Mouse (Mus musculus) erythroblast, embryonic 14.5 days (primary cell): ENCODE results near the gene Slc7a15. TPM values are rescaled to one million over a fixed set of nuclear protein-coding genes. Genes with fewer than 3 reads are reported as not detected.

Experiments used
- H3K27me3 ChIP-seq: 2 replicates; pipeline ENCODE4 v1.6.1; 2012; ENCODE audit warnings: inconsistent platforms; ENCODE audit not compliant: control insufficient read depth
- H3K36me3 ChIP-seq: 2 replicates; pipeline ENCODE4 v1.6.1; 2012; ENCODE audit warnings: mild to moderate bottlenecking, inconsistent platforms; ENCODE audit not compliant: control insufficient read depth
- H3K4me1 ChIP-seq: 2 replicates; pipeline ENCODE4 v1.6.1; 2012; ENCODE audit warnings: inconsistent platforms; ENCODE audit not compliant: control insufficient read depth
- H3K4me3 ChIP-seq: replicated peaks from 2 replicates; pipeline ENCODE3; 2012; ENCODE audit warnings: moderate library complexity, mild to moderate bottlenecking, inconsistent platforms
- H3K9me3 ChIP-seq: 2 replicates; pipeline ENCODE4 v1.6.1; 2012; ENCODE audit warnings: low read length, inconsistent platforms, mixed read lengths; ENCODE audit not compliant: control insufficient read depth
- GATA1 ChIP-seq: IDR thresholded peaks from 2 replicates; pipeline ENCODE4 v1.6.1; 2012; ENCODE audit warnings: low read length, inconsistent platforms, mixed read lengths
- TAL1 ChIP-seq: IDR thresholded peaks from 3 replicates; pipeline ENCODE4 v1.6.1; 2012; ENCODE audit warnings: low read length, inconsistent platforms, mixed read lengths
- polyA plus RNA-seq: library from polyadenylated mRNA; stranded (reverse); fragments of >175 nt; gene quantifications from 2 replicates; pipeline ENCODE4 v1.2.3, GENCODE M21; 2012

Slc7a15 gene
- polyA plus RNA-seq, 1 experiment: not detected

DNA sequence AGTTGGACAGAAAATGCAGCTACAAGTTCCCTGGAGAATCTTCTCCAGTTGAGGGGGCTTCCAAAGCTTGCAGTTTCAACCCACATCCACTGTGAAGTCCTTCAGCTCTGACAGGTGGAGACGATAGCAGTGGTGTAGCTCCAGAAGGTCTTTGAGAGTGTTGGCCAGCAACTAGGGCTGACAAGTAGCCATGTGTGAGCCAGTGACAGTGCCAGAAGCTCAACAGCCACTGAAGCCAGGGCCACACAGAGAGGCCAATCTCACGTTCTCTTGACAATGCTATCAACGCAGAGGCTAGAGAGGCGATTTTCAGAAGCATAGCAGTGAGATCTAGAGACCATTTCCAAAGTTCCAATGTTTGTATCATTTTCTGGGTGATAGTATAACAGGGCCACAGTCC is 56.5 kb downstream of the Slc7a15 start:
- no peak overlapping the region for H3K4me3 ChIP-seq
- H3K4me1 ChIP-seq: no peaks in the 10 kb centered on the region
- H3K36me3 ChIP-seq: no peaks in the 10 kb centered on the region
- no peaks in the 10 kb centered on the region for H3K27me3 ChIP-seq
- H3K9me3 ChIP-seq: no peaks in the 10 kb centered on the region
- no peak for TF ChIP-seq TAL1
- TF ChIP-seq GATA1: no peak

DNA sequence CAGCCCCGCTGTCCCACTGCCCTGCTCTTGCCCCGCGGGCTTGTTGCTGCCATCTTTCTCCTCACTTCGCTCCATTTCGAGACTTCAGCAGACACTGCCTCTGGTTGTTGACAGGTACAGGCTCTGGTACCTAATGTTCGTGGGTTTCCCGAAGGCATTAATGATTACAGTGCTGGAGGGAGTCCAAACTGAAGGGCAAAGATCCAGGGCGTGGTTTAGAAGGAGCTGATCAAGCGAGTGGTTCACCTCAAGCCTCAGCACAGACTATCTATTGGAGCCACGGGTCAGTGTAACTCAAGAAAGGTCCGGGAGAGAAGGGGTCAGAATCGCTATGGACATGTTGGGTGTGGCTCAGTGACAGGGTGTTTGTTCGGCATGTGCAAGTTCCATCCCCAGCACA is 59.4 kb downstream of the Slc7a15 start:
- Histone ChIP-seq H3K27me3 (no peaks in the 10 kb centered on the region), H3K4me1 (no peaks in the 10 kb centered on the region), H3K36me3 (no peaks in the 10 kb centered on the region), H3K9me3 (no peaks in the 10 kb centered on the region), H3K4me3 (no peak overlapping the region)
- TF ChIP-seq TAL1 (no peak), GATA1 (no peak)

DNA sequence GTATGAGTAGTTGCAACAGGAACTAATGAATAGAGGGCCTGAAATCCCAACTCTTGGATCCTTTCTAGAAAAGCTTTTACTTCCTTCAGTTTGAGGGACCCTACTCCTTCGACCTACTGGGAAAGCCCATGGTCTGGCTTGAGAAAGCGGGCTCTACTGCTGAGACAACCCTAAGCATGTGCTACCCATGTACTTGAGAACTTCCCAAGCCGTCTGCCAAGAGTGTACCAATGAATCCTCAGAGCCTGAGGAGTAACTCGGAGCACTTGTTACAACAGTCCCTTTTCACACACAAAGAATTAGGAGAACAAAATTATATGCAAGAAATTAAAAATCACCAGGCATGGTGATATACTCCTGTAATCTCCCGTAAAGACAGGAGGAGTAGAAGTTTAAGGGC is 61.6 kb downstream of the Slc7a15 start:
- no peak overlapping the region for H3K4me3 ChIP-seq
- no peaks in the 10 kb centered on the region for H3K36me3 ChIP-seq
- no peaks in the 10 kb centered on the region for H3K4me1 ChIP-seq
- no peaks in the 10 kb centered on the region for H3K27me3 ChIP-seq
- no peaks in the 10 kb centered on the region for H3K9me3 ChIP-seq
- TF ChIP-seq GATA1 (no peak), TAL1 (no peak)

DNA sequence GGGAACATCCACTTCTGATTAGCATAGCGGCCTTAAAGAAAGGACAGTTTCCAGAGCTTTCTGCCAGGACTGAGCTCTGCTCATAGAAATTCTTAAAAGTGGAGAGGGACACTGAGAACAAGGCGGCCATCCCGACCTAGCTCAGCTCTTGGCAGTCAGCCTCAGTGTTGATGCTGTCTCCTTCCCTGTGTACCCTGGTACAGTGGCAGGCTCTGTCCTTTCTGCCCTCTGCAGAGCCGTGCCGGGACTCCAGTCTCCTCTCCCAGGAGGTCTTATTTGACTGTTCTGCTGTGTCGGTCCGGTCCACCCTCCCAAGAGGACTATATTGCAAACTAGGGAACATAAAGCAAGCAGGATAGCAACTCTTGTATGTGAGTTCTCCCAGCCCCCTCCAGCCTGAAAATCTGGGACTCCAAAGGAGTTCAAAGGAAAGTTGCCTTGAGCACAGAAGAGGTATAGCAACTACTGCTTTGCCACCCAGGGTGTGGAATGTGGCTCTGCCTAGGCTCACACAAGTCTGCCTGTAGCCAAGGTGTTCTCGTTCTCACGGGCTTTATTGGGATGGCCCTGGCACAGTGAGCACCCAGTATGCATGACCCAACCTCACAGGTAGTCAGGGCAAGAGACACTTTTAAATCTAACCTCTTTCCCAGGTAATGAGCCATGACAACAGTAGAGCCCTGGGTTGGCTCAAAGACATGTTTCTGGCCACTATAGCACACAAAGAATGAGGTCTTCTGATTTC is 62.5 kb downstream of the Slc7a15 start:
- no peak overlapping the region for H3K4me3 ChIP-seq
- no peak for TF ChIP-seq TAL1
- TF ChIP-seq GATA1: no peak
- H3K36me3 ChIP-seq: no peaks in the 10 kb centered on the region
- no peaks in the 10 kb centered on the region for H3K27me3 ChIP-seq
- H3K9me3 ChIP-seq: no peaks in the 10 kb centered on the region
- no peaks in the 10 kb centered on the region for H3K4me1 ChIP-seq

DNA sequence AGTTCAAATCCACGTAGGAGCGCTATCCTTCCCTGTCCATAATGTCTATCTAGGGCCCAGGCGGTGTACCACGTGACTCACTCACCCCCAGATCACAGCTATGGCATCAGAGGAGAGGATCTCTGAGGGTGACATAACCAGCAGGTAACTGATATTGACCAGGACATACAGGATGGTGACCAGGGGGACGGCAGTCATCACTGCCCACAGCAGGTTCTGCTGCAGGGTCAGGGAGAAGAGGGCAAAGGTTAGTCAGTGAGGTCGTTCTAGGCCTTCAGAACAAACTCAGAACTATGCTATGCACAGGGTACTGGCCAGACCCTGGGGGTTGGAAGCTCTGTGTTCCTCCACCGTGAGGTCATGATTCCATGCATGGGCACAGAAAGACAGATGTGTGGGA is 63.3 kb downstream of the Slc7a15 start:
- Histone ChIP-seq H3K36me3 (no peaks in the 10 kb centered on the region), H3K9me3 (no peaks in the 10 kb centered on the region), H3K27me3 (no peaks in the 10 kb centered on the region), H3K4me1 (no peaks in the 10 kb centered on the region), H3K4me3 (no peak overlapping the region)
- TF ChIP-seq GATA1: no peak
- TF ChIP-seq TAL1: no peak

DNA sequence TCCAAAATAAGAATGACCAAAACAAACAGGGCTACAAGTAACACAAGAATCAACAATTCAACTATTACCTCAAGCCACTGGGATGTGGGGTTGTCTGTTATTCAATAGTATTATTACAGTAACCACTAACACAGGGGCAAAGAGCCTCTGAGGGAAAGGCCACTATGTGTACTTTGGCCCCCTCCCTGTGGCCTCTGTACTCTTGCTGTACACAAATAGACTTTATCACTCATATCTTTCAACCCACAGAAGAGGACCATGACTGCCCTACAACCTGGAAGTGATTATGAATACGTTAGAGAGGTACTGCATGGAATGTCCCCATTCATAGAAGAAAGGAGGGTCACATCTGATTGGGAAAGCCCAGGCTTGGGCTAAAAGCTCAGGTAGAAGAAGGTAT is 64.0 kb downstream of the Slc7a15 start:
- Histone ChIP-seq H3K9me3 (no peaks in the 10 kb centered on the region), H3K27me3 (no peaks in the 10 kb centered on the region)

DNA sequence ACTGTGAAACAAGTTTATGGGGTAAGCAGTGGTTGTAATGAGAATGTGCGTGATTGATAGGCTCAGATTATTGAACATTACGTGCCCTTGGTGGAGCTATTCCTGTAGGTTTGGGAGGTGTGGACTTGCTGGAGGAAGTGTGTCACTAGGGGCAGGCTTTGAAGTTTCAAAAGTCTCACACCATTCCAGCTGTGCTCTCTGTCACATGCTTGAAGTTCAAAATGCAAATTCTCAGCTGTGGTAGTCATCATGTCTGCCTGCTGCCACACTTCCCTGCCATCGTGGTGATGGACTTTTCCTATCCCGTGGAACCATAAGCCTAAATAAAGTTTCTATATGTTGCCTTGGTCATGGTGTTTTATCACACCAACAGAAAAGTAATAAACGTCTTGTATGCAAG is 71.1 kb downstream of the Slc7a15 start:
- H3K27me3 ChIP-seq: no peaks in the 10 kb centered on the region
- no peaks in the 10 kb centered on the region for H3K36me3 ChIP-seq
- TF ChIP-seq GATA1 (no peak), TAL1 (no peak)
- no peaks in the 10 kb centered on the region for H3K4me1 ChIP-seq
- no peaks in the 10 kb centered on the region for H3K9me3 ChIP-seq
- no peak overlapping the region for H3K4me3 ChIP-seq

More for the DNA sequence above, 64.0 kb downstream of the Slc7a15 start:
- H3K4me3 ChIP-seq: no peak overlapping the region
- H3K36me3 ChIP-seq: no peaks in the 10 kb centered on the region
- no peaks in the 10 kb centered on the region for H3K4me1 ChIP-seq
- TF ChIP-seq TAL1 (no peak), GATA1 (no peak)

DNA sequence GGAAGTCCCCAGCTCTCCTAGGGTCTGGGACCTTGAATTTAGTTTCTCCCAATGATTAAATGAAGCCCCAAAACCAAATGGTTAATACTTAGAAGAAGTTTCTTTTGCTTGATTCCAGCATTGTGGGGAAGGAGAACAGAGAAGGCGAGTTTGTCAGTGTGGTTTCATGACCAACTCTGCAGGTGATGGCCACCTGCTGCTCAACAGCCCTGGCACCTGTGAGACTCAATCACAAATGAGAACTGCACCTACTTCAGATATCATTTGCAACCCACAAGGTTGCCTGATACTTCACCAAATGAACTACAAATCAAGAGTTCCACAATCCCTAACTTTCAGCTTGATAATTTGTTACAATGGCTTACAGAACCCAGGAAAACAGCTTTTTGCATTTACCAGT is 71.7 kb downstream of the Slc7a15 start:
- no peaks in the 10 kb centered on the region for H3K36me3 ChIP-seq
- H3K9me3 ChIP-seq: no peaks in the 10 kb centered on the region
- no peaks in the 10 kb centered on the region for H3K4me1 ChIP-seq
- no peaks in the 10 kb centered on the region for H3K27me3 ChIP-seq
- TF ChIP-seq GATA1 (no peak), TAL1 (no peak)
- H3K4me3 ChIP-seq: no peak overlapping the region

DNA sequence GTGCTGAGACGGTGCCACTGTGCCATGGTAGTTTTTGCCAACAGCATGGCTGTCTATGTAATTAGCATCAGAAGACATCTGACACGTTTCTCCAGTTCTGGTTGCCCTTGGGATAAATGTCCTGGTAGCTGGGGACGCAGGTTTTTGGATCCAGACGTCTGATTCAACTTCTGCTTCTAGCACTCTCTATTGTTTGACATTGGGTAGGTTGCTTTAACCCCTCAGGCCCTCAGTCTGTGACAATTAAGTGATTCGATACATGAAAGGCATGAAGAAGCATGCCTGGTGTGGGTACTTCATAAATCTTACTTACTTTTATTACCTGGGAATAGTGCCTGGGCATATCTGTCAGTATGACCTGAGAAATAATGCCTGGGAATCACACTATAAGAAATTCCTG is 74.8 kb downstream of the Slc7a15 start:
- H3K36me3 ChIP-seq: no peaks in the 10 kb centered on the region
- no peaks in the 10 kb centered on the region for H3K27me3 ChIP-seq
- no peak overlapping the region for H3K4me3 ChIP-seq
- H3K4me1 ChIP-seq: peaks cover 7% of the 10 kb centered on the region
- no peaks in the 10 kb centered on the region for H3K9me3 ChIP-seq
- TF ChIP-seq GATA1 (no peak), TAL1 (no peak)

DNA sequence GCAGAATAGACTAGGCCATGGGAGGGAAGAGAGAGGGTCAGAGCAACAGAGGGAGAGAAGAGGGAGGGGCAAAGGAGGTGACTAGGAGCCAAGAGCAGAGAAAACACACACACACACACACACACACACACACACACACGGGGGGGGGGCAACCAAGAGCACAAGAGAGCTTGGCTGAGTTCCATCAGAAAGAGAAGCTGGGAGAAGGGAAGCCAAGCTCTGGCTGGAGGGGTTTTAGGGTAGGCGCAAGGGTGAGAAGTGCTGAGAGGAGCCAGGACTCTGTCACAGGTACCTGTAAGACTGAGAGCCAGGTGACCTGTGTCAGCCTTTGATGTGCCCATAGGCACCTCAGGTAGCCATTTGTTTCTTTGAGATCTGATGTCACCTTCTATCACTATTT is 76.2 kb downstream of the Slc7a15 start:
- TF ChIP-seq GATA1 (no peak), TAL1 (no peak)
- Histone ChIP-seq H3K9me3 (no peaks in the 10 kb centered on the region), H3K4me1 (peaks cover 7% of the 10 kb centered on the region), H3K36me3 (no peaks in the 10 kb centered on the region), H3K27me3 (no peaks in the 10 kb centered on the region), H3K4me3 (no peak overlapping the region)
